Mouse (Mus musculus) induced T-regulatory cell, adult 2 months (primary cell): ENCODE measurements at regions not wholly inside any gene's neighbourhood (a gene's known extent, or its start where the extent isn't known, plus 50 kb on each side); places are given as distances from the start of the nearest gene placed in this dataset.
A peak's percentile ranks its signal among the peaks of the same experiment; 100 is the strongest.

Experiments
- DNase-seq: peaks from one replicate; pipeline ENCODE4 v3.0.0-alpha.2; 2012; ENCODE audit warnings: low read depth

GRCm38 (mm10) chr8:41648276-41648675 lies 231.4 kb upstream of the Frg1 start:
- DNase-seq = no peak

- no peak for DNase-seq
These were observed 227.8 kb upstream of the Frg1 start for GRCm38 (mm10) chr8:41644626-41645025.

GRCm38 (mm10) chr8:41623841-41624240 lies 207.0 kb upstream of the Frg1 start:
- no peak for DNase-seq

GRCm38 (mm10) chr8:41600255-41600654 lies 183.4 kb upstream of the Frg1 start:
- no peak for DNase-seq

- no peak for DNase-seq
These were observed 177.6 kb upstream of the Frg1 start for GRCm38 (mm10) chr8:41594446-41594845.

- DNase-seq = no peak
These were observed 176.8 kb upstream of the Frg1 start for GRCm38 (mm10) chr8:41593666-41594042.

- no peak for DNase-seq
These were observed 176.1 kb upstream of the Frg1 start for GRCm38 (mm10) chr8:41592741-41593665.

- DNase-seq = no peak
These were observed 175.3 kb upstream of the Frg1 start for GRCm38 (mm10) chr8:41592174-41592573.

- DNase-seq = no peak
These were observed 171.3 kb upstream of the Frg1 start for GRCm38 (mm10) chr8:41588157-41588556.

- peak; percentile 12 for DNase-seq
These were observed 156.4 kb upstream of the Frg1 start for GRCm38 (mm10) chr8:41573027-41573885.

- DNase-seq = no peak
These were observed 153.7 kb upstream of the Frg1 start for GRCm38 (mm10) chr8:41570566-41570965.

- DNase-seq = no peak
These were observed 145.1 kb upstream of the Frg1 start for GRCm38 (mm10) chr8:41561995-41562394.

GRCm38 (mm10) chr8:41556819-41557218 lies 139.9 kb upstream of the Frg1 start:
- no peak for DNase-seq

- DNase-seq = no peak
These were observed 136.1 kb upstream of the Frg1 start for GRCm38 (mm10) chr8:41552747-41553534.

- no peak for DNase-seq
These were observed 135.1 kb upstream of the Frg1 start for GRCm38 (mm10) chr8:41551925-41552414.

- DNase-seq = no peak
These were observed 133.2 kb upstream of the Frg1 start for GRCm38 (mm10) chr8:41550095-41550420.

GRCm38 (mm10) chr8:41549220-41550094 lies 132.6 kb upstream of the Frg1 start:
- no peak for DNase-seq

- no peak for DNase-seq
These were observed 131.0 kb upstream of the Frg1 start for GRCm38 (mm10) chr8:41547730-41548368.

- no peak for DNase-seq
These were observed 115.3 kb upstream of the Frg1 start for GRCm38 (mm10) chr8:41532212-41532611.

- DNase-seq = no peak
These were observed 112.7 kb upstream of the Frg1 start for GRCm38 (mm10) chr8:41529581-41529980.

GRCm38 (mm10) chr8:41526283-41526682 lies 109.4 kb upstream of the Frg1 start:
- DNase-seq = no peak
